Mouse (Mus musculus): Measurements from ENCODE around the gene Isca2. TPM values are rescaled to one million over a fixed set of nuclear protein-coding genes. Genes with fewer than 3 reads are reported as not detected.

Gene Isca2
- polyA plus RNA-seq, 1 experiment from 2014 or later = 75.2 TPM

GRCm38 (mm10) chr12:84799086-84799485 lies 26.0 kb downstream of the Isca2 start:
- TF ChIP-seq EP300 (optimal IDR thresholded peaks at IDR 0.05) (no peak), CTCF (IDR thresholded peaks at IDR 0.05; ENCODE audit: low read depth) (no peak)
- ATAC-seq (ENCODE audit: low FRiP score, low TSS enrichment) = no peak
- H3K9me3 ChIP-seq (ENCODE audit: control insufficient read depth, low read length) = no peaks in the 10 kb centered on the region
- 95% methylated on average over 13 of the region's 13 CpGs for WGBS
- H3K36me3 ChIP-seq (ENCODE audit: control insufficient read depth, insufficient read depth, low read length) = no peaks in the 10 kb centered on the region
- no peaks in the 10 kb centered on the region for H3K27me3 ChIP-seq (ENCODE audit: control insufficient read depth, insufficient read depth, low read length)
- H3K4me1 ChIP-seq (replicated peaks; ENCODE audit: control insufficient read depth, insufficient read depth) = no peaks in the 10 kb centered on the region
- DNase-seq (ENCODE audit: low spot score) = no peak
- no peak overlapping the region for H3K27ac ChIP-seq (replicated peaks)
- H3K9ac ChIP-seq (ENCODE audit: low read length) = no peak overlapping the region
- H3K4me2 ChIP-seq (replicated peaks; ENCODE audit: low read depth) = no peak overlapping the region
- H3K4me3 ChIP-seq (ENCODE audit: low read depth, low read length) = no peak overlapping the region

- H3K4me1 ChIP-seq (replicated peaks; ENCODE audit: control insufficient read depth, insufficient read depth) = no peaks in the 10 kb centered on the region
- no peak overlapping the region for H3K4me3 ChIP-seq (ENCODE audit: low read depth, low read length)
- H3K4me2 ChIP-seq (replicated peaks; ENCODE audit: low read depth) = no peak overlapping the region
- no peak overlapping the region for H3K27ac ChIP-seq (replicated peaks)
- TF ChIP-seq CTCF (IDR thresholded peaks at IDR 0.05; ENCODE audit: low read depth) (no peak), EP300 (optimal IDR thresholded peaks at IDR 0.05) (no peak)
- no peaks in the 10 kb centered on the region for H3K36me3 ChIP-seq (ENCODE audit: control insufficient read depth, insufficient read depth, low read length)
- no peak for DNase-seq (ENCODE audit: low spot score)
- H3K27me3 ChIP-seq (ENCODE audit: control insufficient read depth, insufficient read depth, low read length) = no peaks in the 10 kb centered on the region
- H3K9me3 ChIP-seq (ENCODE audit: control insufficient read depth, low read length) = no peaks in the 10 kb centered on the region
- H3K9ac ChIP-seq (ENCODE audit: low read length) = no peak overlapping the region
- WGBS = 33% methylated on average over 4 of the region's 4 CpGs
- ATAC-seq (ENCODE audit: low FRiP score, low TSS enrichment) = no peak
These were observed 27.4 kb downstream of the Isca2 start for GRCm38 (mm10) chr12:84800419-84800818.

GRCm38 (mm10) chr12:84801532-84802110 lies 28.6 kb downstream of the Isca2 start:
- H3K9me3 ChIP-seq (ENCODE audit: control insufficient read depth, low read length) = no peaks in the 10 kb centered on the region
- H3K36me3 ChIP-seq (ENCODE audit: control insufficient read depth, insufficient read depth, low read length) = no peaks in the 10 kb centered on the region
- WGBS = 80% methylated on average over 13 of the region's 13 CpGs
- ATAC-seq (ENCODE audit: low FRiP score, low TSS enrichment) (no peak), DNase-seq (ENCODE audit: low spot score) (no peak)
- H3K4me2 ChIP-seq (replicated peaks; ENCODE audit: low read depth) = no peak overlapping the region
- no peaks in the 10 kb centered on the region for H3K4me1 ChIP-seq (replicated peaks; ENCODE audit: control insufficient read depth, insufficient read depth)
- no peak overlapping the region for H3K9ac ChIP-seq (ENCODE audit: low read length)
- no peak overlapping the region for H3K4me3 ChIP-seq (ENCODE audit: low read depth, low read length)
- H3K27me3 ChIP-seq (ENCODE audit: control insufficient read depth, insufficient read depth, low read length) = no peaks in the 10 kb centered on the region
- TF ChIP-seq CTCF (IDR thresholded peaks at IDR 0.05; ENCODE audit: low read depth) (no peak), EP300 (optimal IDR thresholded peaks at IDR 0.05) (no peak)
- H3K27ac ChIP-seq (replicated peaks) = no peak overlapping the region

GRCm38 (mm10) chr12:84802625-84803024 lies 29.6 kb downstream of the Isca2 start:
- no peak for DNase-seq (ENCODE audit: low spot score)
- H3K4me1 ChIP-seq (replicated peaks; ENCODE audit: control insufficient read depth, insufficient read depth) = no peaks in the 10 kb centered on the region
- H3K4me2 ChIP-seq (replicated peaks; ENCODE audit: low read depth) = no peak overlapping the region
- TF ChIP-seq CTCF (IDR thresholded peaks at IDR 0.05; ENCODE audit: low read depth) = no peak
- WGBS = 72% methylated on average over 3 of the region's 3 CpGs
- H3K27me3 ChIP-seq (ENCODE audit: control insufficient read depth, insufficient read depth, low read length) = no peaks in the 10 kb centered on the region
- no peaks in the 10 kb centered on the region for H3K36me3 ChIP-seq (ENCODE audit: control insufficient read depth, insufficient read depth, low read length)
- ATAC-seq (ENCODE audit: low FRiP score, low TSS enrichment) = no peak
- no peaks in the 10 kb centered on the region for H3K9me3 ChIP-seq (ENCODE audit: control insufficient read depth, low read length)
- H3K9ac ChIP-seq (ENCODE audit: low read length) = no peak overlapping the region
- H3K27ac ChIP-seq (replicated peaks) = no peak overlapping the region
- no peak overlapping the region for H3K4me3 ChIP-seq (ENCODE audit: low read depth, low read length)

GRCm38 (mm10) chr12:84805228-84805842 lies 32.3 kb downstream of the Isca2 start:
- ATAC-seq (ENCODE audit: low FRiP score, low TSS enrichment) = peak; percentile 91
- 48% methylated on average over 9 of the region's 9 CpGs for WGBS
- peak; percentile 75 for DNase-seq (ENCODE audit: low spot score)
- Histone ChIP-seq H3K36me3 (ENCODE audit: control insufficient read depth, insufficient read depth, low read length) (no peaks in the 10 kb centered on the region), H3K4me3 (ENCODE audit: low read depth, low read length) (no peak overlapping the region), H3K9ac (ENCODE audit: low read length) (no peak overlapping the region), H3K4me1 (replicated peaks; ENCODE audit: control insufficient read depth, insufficient read depth) (no peaks in the 10 kb centered on the region), H3K27ac (replicated peaks) (peak overlapping the region; percentile 77; the same call in 1 of the 2 replicates), H3K4me2 (replicated peaks; ENCODE audit: low read depth) (no peak overlapping the region), H3K9me3 (ENCODE audit: control insufficient read depth, low read length) (no peaks in the 10 kb centered on the region), H3K27me3 (ENCODE audit: control insufficient read depth, insufficient read depth, low read length) (no peaks in the 10 kb centered on the region)
- TF ChIP-seq EP300 (optimal IDR thresholded peaks at IDR 0.05) (no peak), CTCF (IDR thresholded peaks at IDR 0.05; ENCODE audit: low read depth) (no peak)

- no peak overlapping the region for H3K9ac ChIP-seq (ENCODE audit: low read length)
- DNase-seq (ENCODE audit: low spot score) (peak; percentile 30), ATAC-seq (ENCODE audit: low FRiP score, low TSS enrichment) (no peak)
- H3K36me3 ChIP-seq (ENCODE audit: control insufficient read depth, insufficient read depth, low read length) = no peaks in the 10 kb centered on the region
- H3K4me1 ChIP-seq (replicated peaks; ENCODE audit: control insufficient read depth, insufficient read depth) = no peaks in the 10 kb centered on the region
- no peak overlapping the region for H3K4me3 ChIP-seq (ENCODE audit: low read depth, low read length)
- H3K27me3 ChIP-seq (ENCODE audit: control insufficient read depth, insufficient read depth, low read length) = no peaks in the 10 kb centered on the region
- no peak for TF ChIP-seq CTCF (IDR thresholded peaks at IDR 0.05; ENCODE audit: low read depth)
- TF ChIP-seq EP300 (optimal IDR thresholded peaks at IDR 0.05) = no peak
- peak overlapping the region; percentile 77 for H3K27ac ChIP-seq (replicated peaks)
- no peaks in the 10 kb centered on the region for H3K9me3 ChIP-seq (ENCODE audit: control insufficient read depth, low read length)
- no peak overlapping the region for H3K4me2 ChIP-seq (replicated peaks; ENCODE audit: low read depth)
- WGBS = 61% methylated on average over 1 of the region's 1 CpGs
These were observed 33.0 kb downstream of the Isca2 start for GRCm38 (mm10) chr12:84806010-84806409.
